Mouse (Mus musculus) heart, postnatal 0 days (tissue): ENCODE results near the gene Zbed5.

Experiments
- CTCF ChIP-seq: IDR thresholded peaks from 2 replicates; pipeline ENCODE4 v1.5.1; 2016; ENCODE audit warnings: antibody characterized with exemption, control low read depth, low read depth
- EP300 ChIP-seq: IDR thresholded peaks from 2 replicates; pipeline ENCODE4 v1.6.1; 2016; ENCODE audit warnings: antibody characterized with exemption, low read depth

DNA sequence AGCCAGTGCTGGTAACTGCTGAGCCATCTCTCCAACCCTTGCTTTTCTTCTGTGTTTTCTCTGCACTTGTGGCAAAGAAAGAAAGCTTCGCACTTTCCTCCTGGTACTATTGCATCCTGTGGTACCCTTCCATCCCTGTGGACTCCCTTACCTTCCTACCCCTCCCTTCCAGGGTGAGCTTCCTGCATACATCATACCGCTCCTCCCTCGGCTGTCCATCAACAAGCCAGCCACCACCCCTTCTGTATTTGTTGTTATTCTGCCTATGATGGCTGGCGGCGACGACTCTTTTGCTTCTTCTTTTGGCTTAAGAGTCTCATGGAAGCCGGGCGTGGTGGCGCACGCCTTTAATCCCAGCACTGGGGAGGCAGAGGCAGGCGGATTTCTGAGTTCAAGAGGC, 20.4 kb upstream of the Zbed5 start:
- no peak for TF ChIP-seq CTCF
- TF ChIP-seq EP300: no peak
